In genomic region chr5:66523681-66524503, GRCm38 (mm10) we compare ENCODE assay signal across 9 mouse cellular contexts.
DNase-seq lines count a peak whose midpoint lies in the region; ATAC-seq and TF ChIP-seq lines count a peak whose summit lies in the region.
"Had no signal": no experiment of that assay in that cellular context is flagged by ENCODE, and none has a peak within 500 bp of the region (broad histone marks: within the 10 kb centered on the region; RNA-seq: fewer than 3 reads in every experiment).

No protein-coding gene starts in this region.

- H3K9ac ChIP-seq in MEL (ENCODE audit: control insufficient read depth, low read depth, low read length, poor library complexity, severe bottlenecking): no peak overlapping the region
- no peak overlapping the region for H3K9ac ChIP-seq in intestine, embryonic 15.5 days
- H3K9ac ChIP-seq: stomach, embryonic 15.5 days had no signal

- H3K4me2 ChIP-seq in intestine, embryonic 15.5 days (replicated peaks): no peak overlapping the region
- H3K4me2 ChIP-seq: stomach, embryonic 15.5 days had no signal

- H3K4me3 ChIP-seq in layer of hippocampus, adult 2 months: no peak overlapping the region; the same call in 1 of the 2 replicates
- no peak overlapping the region for H3K4me3 ChIP-seq in MEL (ENCODE audit: control insufficient read depth in 1 of 2, insufficient read depth in 1 of 2, low read depth in 2 of 2, low read length in 2 of 2)
- H3K4me3 ChIP-seq in limb, embryonic 10.5 days: no peak overlapping the region
- no peak overlapping the region for H3K4me3 ChIP-seq in cerebellum, adult 2 months (replicated peaks; ENCODE audit: insufficient read depth, low read depth, low read length)
- no peak overlapping the region for H3K4me3 ChIP-seq in intestine, embryonic 15.5 days (replicated peaks)
- H3K4me3 ChIP-seq: stomach, embryonic 15.5 days had no signal

- no peak for TF ChIP-seq EP300 in MEL (IDR thresholded peaks at IDR 0.05; ENCODE audit: low read depth in 1 of 2, low read length in 2 of 2)

- no peak for TF ChIP-seq CTCF in layer of hippocampus, adult 2 months (conservative IDR thresholded peaks at IDR 0.05)
- TF ChIP-seq CTCF in MEL (IDR thresholded peaks at IDR 0.05 in 2 of 3, conservative IDR thresholded peaks at IDR 0.05 in 1 of 3; ENCODE audit: control insufficient read depth in 1 of 3, insufficient read depth in 1 of 3, low read depth in 2 of 3, low read length in 3 of 3, poor library complexity in 1 of 3, severe bottlenecking in 1 of 3): no peak
- no peak for TF ChIP-seq CTCF in cerebellum, adult 2 months (IDR thresholded peaks at IDR 0.05; ENCODE audit: borderline replicate concordance, insufficient read depth, low read depth, low read length)

- WGBS in limb, embryonic 10.5 days: 81% methylated on average over 16 of the region's 16 CpGs
- 68% methylated on average over 16 of the region's 16 CpGs for WGBS in cerebellum, adult 2 months
- 71% methylated on average over 16 of the region's 16 CpGs for WGBS in intestine, embryonic 15.5 days

- H3K79me2 ChIP-seq in MEL (ENCODE audit: control insufficient read depth, insufficient read depth, low read length, poor library complexity): no peaks in the 10 kb centered on the region

- no peak for ATAC-seq in intestine, embryonic 15.5 days

- DNase-seq in layer of hippocampus, adult 2 months (ENCODE audit: low spot score in 2 of 2): peak in 1 of 2 experiments; percentile 26
- DNase-seq in layer of hippocampus, adult 11-12 months (ENCODE audit: low spot score): no peak
- peak; percentile 2 for DNase-seq in MEL (ENCODE audit: low read depth, low spot score)
- DNase-seq in c-Kit-positive CD71-positive TER-119-positive erythroid progenitor cells, embryonic 14.5 days (ENCODE audit: low spot score): peak; percentile 0
- no peak for DNase-seq in limb, embryonic 10.5 days (ENCODE audit: low spot score)
- DNase-seq in cerebellum, adult 2 months: no peak
- DNase-seq in adrenal gland, postnatal 25 days: no peak

- TF ChIP-seq POLR2A in MEL (IDR thresholded peaks at IDR 0.05; ENCODE audit: control insufficient read depth in 1 of 2, insufficient read depth in 1 of 2, low read depth in 1 of 2, low read length in 2 of 2, poor library complexity in 1 of 2): no peak
- no peak for TF ChIP-seq POLR2A in cerebellum, adult 2 months (IDR thresholded peaks at IDR 0.05; ENCODE audit: borderline replicate concordance, insufficient read depth, low read length)

- H3K36me3 ChIP-seq in MEL (ENCODE audit: control insufficient read depth in 1 of 2, insufficient read depth in 2 of 2, low read length in 2 of 2): no peaks in the 10 kb centered on the region
- H3K36me3 ChIP-seq in limb, embryonic 10.5 days: no peaks in the 10 kb centered on the region
- H3K36me3 ChIP-seq in intestine, embryonic 15.5 days: no peaks in the 10 kb centered on the region
- H3K36me3 ChIP-seq: stomach, embryonic 15.5 days had no signal

- H3K27ac ChIP-seq in layer of hippocampus, adult 2 months: peak overlapping the region; percentile 1; the same call in 1 of the 2 replicates
- no peak overlapping the region for H3K27ac ChIP-seq in MEL (ENCODE audit: control insufficient read depth, low read depth, low read length)
- peak overlapping the region; percentile 31; the same call in 1 of the 2 replicates for H3K27ac ChIP-seq in limb, embryonic 10.5 days
- H3K27ac ChIP-seq in cerebellum, adult 2 months (ENCODE audit: insufficient read depth, low read length): no peak overlapping the region; the same call in 1 of the 2 replicates
- H3K27ac ChIP-seq in intestine, embryonic 15.5 days: no peak overlapping the region
- H3K27ac ChIP-seq: stomach, embryonic 15.5 days had no signal

- H3K4me1 ChIP-seq in MEL (ENCODE audit: control insufficient read depth in 1 of 2, insufficient read depth in 2 of 2, low read length in 2 of 2): no peaks in the 10 kb centered on the region
- H3K4me1 ChIP-seq in limb, embryonic 10.5 days: peaks cover 51% of the 10 kb centered on the region
- H3K4me1 ChIP-seq in cerebellum, adult 2 months (ENCODE audit: control insufficient read depth, insufficient read depth, low read length): peaks cover 12% of the 10 kb centered on the region
- H3K4me1 ChIP-seq in intestine, embryonic 15.5 days (replicated peaks): 0 out of 2 replicates have a peak, but pooled peaks cover 6% of the 10 kb centered on the region

- no peaks in the 10 kb centered on the region for H3K27me3 ChIP-seq in MEL (ENCODE audit: control insufficient read depth in 1 of 2, insufficient read depth in 2 of 2, low read length in 2 of 2)
- no peaks in the 10 kb centered on the region for H3K27me3 ChIP-seq in limb, embryonic 10.5 days (ENCODE audit: low read depth, poor library complexity, severe bottlenecking)
- no peaks in the 10 kb centered on the region; the same call in 1 of the 2 replicates for H3K27me3 ChIP-seq in cerebellum, adult 2 months (ENCODE audit: control insufficient read depth, insufficient read depth, low read length)
- H3K27me3 ChIP-seq in intestine, embryonic 15.5 days (replicated peaks): no peaks in the 10 kb centered on the region
- H3K27me3 ChIP-seq: stomach, embryonic 15.5 days had no signal

- no peak for TF ChIP-seq RAD21 in MEL (IDR thresholded peaks at IDR 0.05; ENCODE audit: low read depth, low read length)

- H3K9me3 ChIP-seq in MEL (replicated peaks; ENCODE audit: insufficient read depth, low read length): no peaks in the 10 kb centered on the region
- H3K9me3 ChIP-seq in limb, embryonic 10.5 days (replicated peaks): no peaks in the 10 kb centered on the region
- no peaks in the 10 kb centered on the region for H3K9me3 ChIP-seq in intestine, embryonic 15.5 days
- H3K9me3 ChIP-seq: stomach, embryonic 15.5 days had no signal

TF ChIP-seq in MEL, 35 proteins besides CTCF, POLR2A, EP300 and RAD21:
- TF ChIP-seq TCF12 (IDR thresholded peaks at IDR 0.05; ENCODE audit: low read depth, low read length) (no peak), E2F4 (IDR thresholded peaks at IDR 0.05; ENCODE audit: borderline replicate concordance, low read depth, low read length) (no peak), HCFC1 (IDR thresholded peaks at IDR 0.05; ENCODE audit: low read depth, low read length) (no peak), RCOR1 (IDR thresholded peaks at IDR 0.05; ENCODE audit: low read depth, low read length) (no peak), MYC (IDR thresholded peaks at IDR 0.05; ENCODE audit: low read depth, low read length) (no peak), CHD2 (IDR thresholded peaks at IDR 0.05; ENCODE audit: low read length) (no peak), ZNF384 (IDR thresholded peaks at IDR 0.05; ENCODE audit: low read depth, low read length) (no peak), POLR2AphosphoS5 (IDR thresholded peaks at IDR 0.05; ENCODE audit: borderline replicate concordance, low read depth, low read length) (no peak), MXI1 (IDR thresholded peaks at IDR 0.05; ENCODE audit: low read depth, low read length) (no peak), GATA1 (IDR thresholded peaks at IDR 0.05; ENCODE audit: low read depth, low read length) (no peak), POLR2AphosphoS2 (IDR thresholded peaks at IDR 0.05; ENCODE audit: low read length) (no peak), GABPA (IDR thresholded peaks at IDR 0.05; ENCODE audit: low read depth, low read length) (no peak), SMC3 (IDR thresholded peaks at IDR 0.05; ENCODE audit: low read depth, low read length) (no peak), TAL1 (IDR thresholded peaks at IDR 0.05; ENCODE audit: low read length) (no peak), CHD1 (IDR thresholded peaks at IDR 0.05; ENCODE audit: low read depth, low read length) (no peak), TBP (IDR thresholded peaks at IDR 0.05; ENCODE audit: low read depth, low read length) (no peak), USF1 (IDR thresholded peaks at IDR 0.05; ENCODE audit: low read depth, low read length) (no peak), KAT2A (conservative IDR thresholded peaks at IDR 0.05; ENCODE audit: low read depth, low read length) (no peak), ZMIZ1 (IDR thresholded peaks at IDR 0.05; ENCODE audit: low read depth, low read length) (no peak)

Comparison
In these comparisons a context has a peak if more than half of its experiments do, and no peak if none do; other contexts are left out.
1. DNase-seq: peak in MEL (single experiment) and c-Kit-positive CD71-positive TER-119-positive erythroid progenitor cells, embryonic 14.5 days (single experiment); none in layer of hippocampus, adult 11-12 months (single experiment), limb, embryonic 10.5 days (single experiment), cerebellum, adult 2 months (0 of 2) and adrenal gland, postnatal 25 days (single experiment).
2. H3K27ac ChIP-seq: peak in layer of hippocampus, adult 2 months (single experiment) and limb, embryonic 10.5 days (single experiment); none in MEL (single experiment), cerebellum, adult 2 months (single experiment) and intestine, embryonic 15.5 days (single experiment).